In the genomic region with DNA sequence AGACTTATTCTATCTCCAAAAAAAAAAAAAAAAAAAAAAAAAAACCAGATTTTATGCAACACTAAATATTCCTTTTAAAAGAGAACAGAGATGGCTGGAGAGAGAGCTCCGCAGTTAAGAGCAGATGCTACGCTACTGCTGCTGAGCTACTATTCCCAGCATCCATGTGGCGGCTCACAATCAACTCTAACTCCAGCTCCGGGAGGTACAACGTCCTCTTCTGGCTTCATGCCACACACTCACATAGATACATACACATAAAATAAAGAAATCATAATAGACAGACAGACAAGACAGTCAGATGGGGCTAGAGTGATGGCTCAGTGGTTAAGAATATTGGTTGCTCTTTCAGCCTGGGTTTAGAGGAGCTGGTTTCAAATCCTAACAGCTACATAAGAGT, we compare ENCODE assay signal across 13 mouse cellular contexts.
"Had no signal": no experiment of that assay in that cellular context is flagged by ENCODE, and none has a peak within 500 bp of the region (broad histone marks: within the 10 kb centered on the region; RNA-seq: fewer than 3 reads in every experiment).

No protein-coding gene starts in this region.

- DNase-seq: gastrocnemius, postnatal 14 days; gastrocnemius, postnatal 36 days; heart, adult 11 months; heart, adult 2 months; heart, postnatal 4 days; kidney, adult 18-20 months; kidney, adult 8-10 months; kidney, postnatal 10 days; kidney, postnatal 25 days; kidney, postnatal 4 days; liver; liver, embryonic 13.5 days; liver, postnatal 0 days had no signal
